Mouse (Mus musculus) E14TG2a.4 (cell line): ENCODE results near the gene Cth.

Source experiments
- CTCF ChIP-seq: conservative IDR thresholded peaks from 2 replicates; pipeline ENCODE4 v1.5.1; 2014; ENCODE audit warnings: low read length
- NANOG ChIP-seq: IDR thresholded peaks from 2 replicates; pipeline ENCODE4 v1.6.1; 2014; ENCODE audit warnings: borderline replicate concordance, low read length, mixed read lengths
- POU5F1 ChIP-seq: IDR thresholded peaks from 2 replicates; pipeline ENCODE4 v1.6.1; 2014; ENCODE audit warnings: low read length, borderline replicate concordance

DNA sequence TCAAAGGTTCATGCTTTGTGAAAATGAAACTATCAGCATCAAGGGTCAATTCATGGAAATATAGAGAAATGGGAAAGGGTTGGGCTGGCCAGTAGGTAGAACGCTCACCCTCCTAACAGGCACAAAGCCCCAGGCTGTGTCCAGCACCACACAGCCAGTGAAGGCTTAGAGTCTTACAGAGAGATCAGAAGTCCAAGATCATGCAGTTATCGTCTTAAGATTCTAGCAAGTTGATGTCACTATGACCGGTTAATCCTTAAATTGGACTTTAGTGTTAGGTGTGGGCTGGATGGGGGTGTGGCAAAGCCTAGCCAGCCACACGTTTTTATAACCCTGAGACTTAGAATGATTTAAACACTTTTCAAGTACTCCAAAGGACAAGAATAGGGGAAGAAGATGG, 58.6 kb downstream of the Cth start:
- no peak for TF ChIP-seq CTCF
- no peak for TF ChIP-seq NANOG
- no peak for TF ChIP-seq POU5F1
